Mouse (Mus musculus) bone marrow, adult 2 months (tissue): ENCODE data around the gene Lrriq3. TPM values are rescaled to one million over a fixed set of nuclear protein-coding genes. Genes with fewer than 3 reads are reported as not detected.

ENCODE experiments used
- H3K27ac ChIP-seq: fragments of 200-500 bp; 2 replicates; pipeline ENCODE4 v1.5.1; 2012; ENCODE audit warnings: low read depth, mild to moderate bottlenecking, control low read depth, inconsistent platforms, low read length; ENCODE audit not compliant: control insufficient read depth, poor library complexity, insufficient read depth
- H3K4me1 ChIP-seq: fragments of 200-500 bp; 2 replicates; pipeline ENCODE4 v1.6.1; 2011; ENCODE audit warnings: low read length; ENCODE audit not compliant: control insufficient read depth, insufficient read depth
- H3K4me3 ChIP-seq: fragments of 200-500 bp; replicated peaks from 2 replicates; pipeline ENCODE3; 2011; ENCODE audit warnings: mild to moderate bottlenecking, low read depth, low read length, control low read depth; ENCODE audit not compliant: control insufficient read depth
- CTCF ChIP-seq: fragments of 200-500 bp; IDR thresholded peaks from 2 replicates; pipeline ENCODE4 v1.5.1; 2011; ENCODE audit warnings: low read length, control low read depth; ENCODE audit not compliant: control insufficient read depth, insufficient read depth
- POLR2A ChIP-seq: fragments of 200-500 bp; IDR thresholded peaks from 2 replicates; pipeline ENCODE4 v1.6.1; 2011; ENCODE audit warnings: low read depth, mild to moderate bottlenecking, control low read depth, low read length, borderline replicate concordance; ENCODE audit not compliant: control insufficient read depth
- WGBS: fragments of 180-500 bp; shearing (Covaris S2); methylation state at CpG from one replicate; pipeline ENCODE4 v1.1.7; 2018; 5-methylcytosine and 5-hydroxymethylcytosine counted together
- polyA plus RNA-seq: library from polyadenylated mRNA; stranded (reverse); fragments of >200 nt; gene quantifications from 2 replicates; pipeline ENCODE4 v1.2.4, GENCODE M21; 2011; ENCODE audit warnings: low replicate concordance; ENCODE audit not compliant: missing spikeins, insufficient read depth, insufficient read length

Gene Lrriq3
- polyA plus RNA-seq, 1 experiment = not detected

GRCm38 (mm10) chr3:155186456-155186855, 93.2 kb downstream of the Lrriq3 start:
- WGBS = 77% methylated on average over 2 of the region's 2 CpGs
- Histone ChIP-seq H3K4me3 (no peak overlapping the region), H3K4me1 (no peaks in the 10 kb centered on the region), H3K27ac (no peak overlapping the region)
- no peak for TF ChIP-seq CTCF
- TF ChIP-seq POLR2A = no peak

DNA sequence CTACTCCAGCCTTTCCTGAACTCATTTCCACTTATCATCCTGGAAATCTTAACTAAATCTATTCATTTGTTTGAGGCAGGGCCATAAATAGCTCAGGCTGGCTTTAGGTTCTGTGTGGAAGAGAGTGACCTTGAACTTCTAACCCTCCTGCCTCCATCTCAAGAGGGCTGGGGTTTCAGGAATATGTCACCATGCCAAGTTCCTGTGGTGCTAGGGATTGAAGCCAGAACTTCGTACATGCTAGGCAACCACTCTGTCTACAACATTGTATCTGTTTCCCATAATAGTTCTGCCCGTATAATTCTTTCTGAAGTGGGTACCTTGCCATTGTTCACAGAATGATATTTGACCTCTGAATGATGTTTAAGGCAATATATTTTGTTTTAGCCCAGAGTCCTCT, 95.6 kb downstream of the Lrriq3 start:
- H3K27ac ChIP-seq = no peak overlapping the region
- WGBS = 49% methylated on average over 2 of the region's 2 CpGs
- TF ChIP-seq CTCF (no peak), POLR2A (no peak)
- H3K4me1 ChIP-seq = no peaks in the 10 kb centered on the region
- H3K4me3 ChIP-seq = no peak overlapping the region

DNA sequence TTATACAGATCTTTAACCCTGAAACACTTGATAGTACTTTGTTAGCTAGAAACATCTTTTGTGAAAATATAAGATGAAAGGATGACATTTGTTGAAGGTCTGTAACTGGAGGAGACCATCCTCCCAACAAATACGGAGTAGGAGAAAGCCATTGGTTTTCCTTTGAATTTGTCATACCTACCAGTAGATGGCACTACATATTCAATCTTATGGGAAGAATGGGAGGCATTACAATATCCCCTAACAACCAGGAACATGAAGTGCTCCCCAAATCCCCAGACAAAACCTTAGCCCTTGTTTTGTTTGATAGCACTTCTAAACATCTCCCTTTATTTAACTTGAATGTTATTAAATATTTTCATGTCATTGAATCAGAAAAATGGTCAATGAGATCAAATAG, 141.7 kb downstream of the Lrriq3 start:
- TF ChIP-seq CTCF (no peak), POLR2A (no peak)
- no peaks in the 10 kb centered on the region; the same call in 1 of the 2 replicates for H3K4me1 ChIP-seq
- WGBS = 4% methylated on average over 1 of the region's 1 CpGs
- no peak overlapping the region for H3K4me3 ChIP-seq
- no peak overlapping the region for H3K27ac ChIP-seq

DNA sequence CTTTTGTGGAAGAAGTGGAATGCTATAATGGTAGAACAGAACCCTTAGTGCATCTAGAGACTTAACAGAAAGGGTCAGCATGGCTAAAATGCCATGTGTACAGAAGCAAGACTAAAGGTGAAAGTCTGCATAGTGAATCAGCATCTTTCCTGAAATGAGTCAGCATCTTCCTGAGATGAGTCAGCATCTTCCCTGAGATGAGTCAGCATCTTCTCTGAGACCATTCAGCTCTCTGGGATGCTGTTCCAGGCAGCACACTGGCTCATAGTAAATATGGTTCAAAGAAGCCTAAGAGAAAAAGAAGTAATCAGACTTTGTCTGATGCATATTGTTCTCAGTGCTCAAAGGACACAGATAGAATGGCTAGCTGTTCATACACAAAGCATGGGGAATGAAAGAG, 142.3 kb downstream of the Lrriq3 start:
- no peak overlapping the region for H3K4me3 ChIP-seq
- TF ChIP-seq CTCF = no peak
- no peak for TF ChIP-seq POLR2A
- H3K27ac ChIP-seq = no peak overlapping the region
- H3K4me1 ChIP-seq = no peaks in the 10 kb centered on the region; the same call in 1 of the 2 replicates

Other genes starting within 250 kb of the Lrriq3 start
- not detected in 2 replicates for gene Tnni3k, start 38.0 kb upstream of the Lrriq3 start, polyA plus RNA-seq
- gene Fpgt, start within 50 bp of the Lrriq3 start, polyA plus RNA-seq = 2.3 and 7.5 TPM in 2 replicates